Mouse (Mus musculus): Measurements from ENCODE around the gene Max. TPM values are rescaled to one million over a fixed set of nuclear protein-coding genes. Genes with fewer than 3 reads are reported as not detected.

Gene Max
- polyA plus RNA-seq (2015; fragmentation: Nextera tagmentation; extraction: Ambion mirVana), result 13.1 and 13.3 TPM in 2 replicates

DNA sequence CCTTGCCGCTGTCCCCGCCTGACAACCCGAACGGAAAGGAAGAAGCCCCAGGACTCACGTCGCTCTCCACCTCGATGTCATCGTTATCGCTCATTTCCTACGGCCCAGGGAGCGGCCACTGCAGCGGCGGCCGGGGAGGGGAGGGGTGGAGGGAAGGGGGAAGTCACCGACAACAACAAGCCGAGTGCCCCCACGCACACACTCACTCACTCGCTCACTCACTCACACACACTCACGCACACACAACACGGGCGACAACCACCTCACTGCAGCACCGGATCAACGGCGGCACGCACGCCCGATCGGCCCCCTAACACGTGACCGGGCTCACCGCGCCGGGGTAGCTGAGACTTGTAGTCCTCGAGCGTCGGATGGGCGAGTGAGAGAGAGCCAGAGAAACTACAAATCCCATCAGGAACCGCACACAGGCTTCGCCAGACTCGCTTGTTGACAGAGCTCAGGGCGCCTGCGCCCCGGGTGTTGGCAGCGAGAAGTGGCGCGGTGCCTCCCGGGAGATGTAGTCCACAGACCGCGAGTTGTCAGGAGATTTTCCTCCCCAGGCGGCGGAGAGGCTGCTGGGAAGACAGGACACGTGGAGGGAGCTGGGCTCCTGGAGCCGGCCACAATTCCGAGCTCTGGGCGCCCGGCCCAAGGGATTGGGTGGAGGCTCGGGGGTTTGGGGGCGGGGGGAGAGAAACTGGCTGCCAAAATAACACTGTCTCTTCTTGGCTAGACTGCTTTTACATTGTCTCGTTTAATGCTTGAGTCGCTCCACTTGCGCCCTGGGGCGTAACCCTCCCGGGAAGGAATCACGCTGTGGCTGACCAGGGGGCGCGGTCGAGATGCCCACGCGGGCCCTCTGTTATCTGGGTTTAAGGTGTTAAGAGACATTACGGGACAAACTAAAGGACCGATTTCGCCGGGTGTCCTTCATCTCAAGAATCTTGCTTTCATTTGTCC lies at the start of gene Max:
Gene Max, minus strand, starts transcription at position 270 of the 960 bp plus-strand sequence.
- Histone ChIP-seq H3K4me3 (peak within 1 kb of the TSS; percentile 97), H3K9ac (peak within 1 kb of the TSS; percentile 87), H3K36me3 (peaks cover 10% of the 10 kb centered on the region; the same call in 1 of the 2 replicates), H3K4me1 (peaks cover 16% of the 10 kb centered on the region; the same call in 1 of the 2 replicates), H3K27me3 (no peaks in the 10 kb centered on the region), H3K27ac (peak within 1 kb of the TSS; percentile 57), H3K9me3 (no peaks in the 10 kb centered on the region), H3K4me2 (peak within 1 kb of the TSS; percentile 77)
- WGBS, result under 1% methylated on average over 72 of the region's 73 CpGs
- ATAC-seq (ENCODE audit: borderline replicate concordance, extremely low read depth, low FRiP score, low TSS enrichment), result peak; percentile 99

DNA sequence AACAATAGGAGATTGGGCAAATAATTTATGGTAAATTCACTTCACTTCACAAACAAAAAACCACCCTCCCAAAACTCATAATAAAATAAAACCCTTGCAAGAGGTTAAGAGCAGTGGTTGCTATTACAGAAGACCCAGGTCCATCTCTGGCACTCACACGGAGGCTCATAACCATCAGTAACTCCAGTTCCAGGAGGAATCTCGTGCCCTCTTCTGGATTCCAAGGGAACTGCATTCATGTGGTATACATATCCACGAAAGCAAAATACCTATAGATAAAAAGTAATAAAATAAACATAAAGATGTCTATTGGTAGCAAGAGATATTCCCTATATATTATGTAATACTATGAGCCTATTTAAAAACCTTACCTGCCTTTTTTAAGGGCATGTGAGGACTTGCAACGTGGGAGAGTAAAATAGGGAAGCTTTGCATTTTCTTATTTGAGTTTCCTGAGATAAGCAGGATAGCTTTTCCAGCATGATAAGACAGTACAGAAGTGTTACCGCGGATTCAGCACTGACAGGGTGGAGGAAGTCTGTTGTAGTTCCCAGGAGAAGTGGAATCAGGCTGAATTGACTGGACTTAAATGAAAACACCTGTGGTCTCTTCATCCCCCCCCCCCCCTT lies 49.2 kb upstream of the Max start:
- no peaks in the 10 kb centered on the region for H3K36me3 ChIP-seq
- H3K9me3 ChIP-seq, result no peaks in the 10 kb centered on the region
- 46% methylated on average over 6 of the region's 6 CpGs for WGBS
- no peak overlapping the region for H3K4me2 ChIP-seq
- H3K4me1 ChIP-seq, result no peaks in the 10 kb centered on the region
- ATAC-seq (ENCODE audit: borderline replicate concordance, extremely low read depth, low FRiP score, low TSS enrichment), result no peak
- no peaks in the 10 kb centered on the region for H3K27me3 ChIP-seq
- no peak overlapping the region for H3K9ac ChIP-seq
- H3K27ac ChIP-seq, result no peak overlapping the region
- no peak overlapping the region for H3K4me3 ChIP-seq

DNA sequence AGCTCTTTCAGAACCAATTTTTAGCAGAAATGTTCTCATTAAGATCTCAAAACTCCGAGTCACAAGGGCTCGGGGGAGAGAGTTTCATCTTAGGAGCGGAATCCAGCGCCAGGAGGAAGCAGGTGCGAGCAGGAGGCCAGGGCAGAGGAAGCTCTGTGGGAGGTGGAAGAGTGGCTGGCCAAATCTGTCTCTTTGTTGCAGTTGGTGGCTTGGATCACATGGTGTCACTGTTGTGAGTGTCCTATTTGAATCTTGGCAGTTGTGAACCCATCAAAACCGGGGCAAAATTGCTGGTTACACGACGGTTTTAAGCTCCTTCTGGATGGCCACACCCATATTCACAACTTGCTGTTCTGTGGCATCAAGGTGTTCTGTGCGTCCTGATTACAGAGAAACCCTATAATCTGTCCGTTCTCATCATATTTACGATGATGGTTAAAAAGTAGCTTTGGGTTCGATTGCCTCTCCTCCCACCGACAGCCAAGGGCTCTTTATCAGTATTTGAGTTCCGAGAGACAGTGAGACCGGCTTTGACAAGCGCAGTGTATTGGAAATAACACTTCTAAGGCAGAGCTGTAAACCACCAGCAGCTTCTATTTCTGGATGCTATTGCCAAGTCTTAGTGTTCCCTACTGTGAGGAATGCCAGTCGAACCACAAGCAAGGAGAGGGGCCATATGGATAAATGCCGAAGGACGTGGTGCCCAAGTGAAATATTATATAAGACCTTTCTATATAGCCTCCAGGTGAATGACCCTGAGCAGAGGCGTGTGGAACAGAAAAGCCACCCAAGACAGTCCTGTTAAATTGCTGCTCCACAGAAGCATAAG lies 47.4 kb upstream of the Max start:
- Histone ChIP-seq H3K27ac (no peak overlapping the region), H3K4me1 (no peaks in the 10 kb centered on the region), H3K9me3 (no peaks in the 10 kb centered on the region), H3K4me3 (no peak overlapping the region), H3K36me3 (no peaks in the 10 kb centered on the region), H3K9ac (no peak overlapping the region), H3K4me2 (no peak overlapping the region), H3K27me3 (no peaks in the 10 kb centered on the region)
- WGBS, result 55% methylated on average over 20 of the region's 20 CpGs
- no peak for ATAC-seq (ENCODE audit: borderline replicate concordance, extremely low read depth, low FRiP score, low TSS enrichment)

DNA sequence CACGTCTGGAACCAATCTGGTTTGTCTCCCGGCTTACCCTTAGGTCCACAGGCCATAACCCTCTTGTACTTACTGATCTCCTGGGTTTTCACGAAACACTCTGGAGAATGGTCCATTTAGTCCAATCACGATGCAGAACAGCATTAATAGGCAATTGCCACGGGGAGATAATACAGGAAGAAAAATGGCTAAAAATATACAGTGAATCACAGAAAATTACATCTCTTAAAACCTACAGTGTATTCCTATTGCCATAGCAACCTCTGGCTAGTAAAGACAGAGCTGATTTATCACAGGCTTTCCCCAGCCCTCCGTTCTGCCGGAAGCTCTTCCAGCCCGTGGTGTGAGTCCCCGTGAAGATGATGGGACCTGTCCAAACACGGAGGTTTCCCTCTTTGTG lies 42.9 kb upstream of the Max start:
- H3K27me3 ChIP-seq, result no peaks in the 10 kb centered on the region
- no peaks in the 10 kb centered on the region for H3K36me3 ChIP-seq
- H3K27ac ChIP-seq, result no peak overlapping the region
- ATAC-seq (ENCODE audit: borderline replicate concordance, extremely low read depth, low FRiP score, low TSS enrichment), result no peak
- no peak overlapping the region for H3K9ac ChIP-seq
- no peaks in the 10 kb centered on the region for H3K9me3 ChIP-seq
- H3K4me2 ChIP-seq, result no peak overlapping the region
- 43% methylated on average over 10 of the region's 10 CpGs for WGBS
- H3K4me1 ChIP-seq, result peaks cover 8% of the 10 kb centered on the region; the same call in 1 of the 2 replicates
- no peak overlapping the region for H3K4me3 ChIP-seq

DNA sequence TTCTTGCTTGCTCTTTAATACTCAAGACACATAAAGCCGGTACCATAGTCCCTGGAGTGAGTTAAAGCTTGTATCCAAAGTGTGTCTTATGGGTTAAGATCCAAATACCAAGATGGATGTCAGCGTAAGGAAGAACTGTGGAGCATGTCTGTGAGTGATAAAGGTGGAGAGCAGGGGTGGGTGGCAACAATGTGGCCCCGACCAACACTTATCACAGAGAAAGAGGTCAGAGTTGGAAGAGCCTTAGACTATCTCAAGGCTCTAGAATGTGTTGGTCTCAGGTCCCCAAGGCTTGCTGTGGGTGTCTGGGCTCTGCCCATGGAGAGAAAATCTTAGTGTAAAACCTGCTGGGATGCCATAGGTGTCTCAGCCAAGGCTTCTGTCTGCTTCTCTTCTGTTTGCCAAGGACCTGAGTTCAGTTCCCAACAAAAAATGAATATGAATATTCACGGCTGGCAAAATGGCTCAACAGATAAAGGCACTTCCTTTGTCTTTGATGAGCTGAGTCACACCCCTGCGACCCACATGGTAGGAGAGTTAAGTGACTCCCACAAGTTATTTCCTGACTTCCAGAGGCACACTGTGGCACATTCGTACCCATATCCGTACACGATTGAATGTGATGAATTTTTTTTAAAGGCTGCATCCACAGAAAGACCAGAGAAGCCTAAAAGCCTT lies 40.7 kb upstream of the Max start:
- 79% methylated on average over 8 of the region's 8 CpGs for WGBS
- Histone ChIP-seq H3K9me3 (no peaks in the 10 kb centered on the region), H3K9ac (no peak overlapping the region), H3K36me3 (no peaks in the 10 kb centered on the region), H3K4me2 (no peak overlapping the region), H3K4me1 (peaks cover 8% of the 10 kb centered on the region; the same call in 1 of the 2 replicates), H3K27ac (no peak overlapping the region), H3K27me3 (no peaks in the 10 kb centered on the region), H3K4me3 (no peak overlapping the region)
- no peak for ATAC-seq (ENCODE audit: borderline replicate concordance, extremely low read depth, low FRiP score, low TSS enrichment)

DNA sequence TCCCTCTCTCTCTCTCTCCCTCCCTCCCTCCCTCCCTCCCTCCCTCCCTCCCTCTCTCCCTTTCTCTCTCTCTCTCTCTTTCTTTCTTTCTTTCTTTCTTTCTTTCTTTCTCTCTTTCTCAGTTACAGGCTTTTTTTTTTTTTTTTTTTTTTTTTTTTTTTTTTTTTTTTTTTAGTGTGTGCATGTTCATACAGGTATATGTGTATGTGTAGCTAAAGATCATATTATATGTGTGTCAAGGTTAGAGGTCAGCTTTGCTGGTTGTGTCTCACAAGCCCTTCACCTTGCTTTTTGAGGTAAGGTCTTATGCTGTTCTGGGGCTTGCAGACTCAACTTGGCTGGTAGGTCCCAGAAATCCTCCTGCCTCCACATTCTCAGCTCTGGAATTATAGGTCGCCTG lies 39.3 kb upstream of the Max start:
- no peaks in the 10 kb centered on the region for H3K36me3 ChIP-seq
- H3K4me3 ChIP-seq, result no peak overlapping the region
- H3K27ac ChIP-seq, result no peak overlapping the region
- no peak overlapping the region for H3K9ac ChIP-seq
- peaks cover 8% of the 10 kb centered on the region; the same call in 1 of the 2 replicates for H3K4me1 ChIP-seq
- H3K27me3 ChIP-seq, result no peaks in the 10 kb centered on the region
- ATAC-seq (ENCODE audit: borderline replicate concordance, extremely low read depth, low FRiP score, low TSS enrichment), result no peak
- 88% methylated on average over 1 of the region's 1 CpGs for WGBS
- H3K4me2 ChIP-seq, result no peak overlapping the region
- H3K9me3 ChIP-seq, result no peaks in the 10 kb centered on the region

DNA sequence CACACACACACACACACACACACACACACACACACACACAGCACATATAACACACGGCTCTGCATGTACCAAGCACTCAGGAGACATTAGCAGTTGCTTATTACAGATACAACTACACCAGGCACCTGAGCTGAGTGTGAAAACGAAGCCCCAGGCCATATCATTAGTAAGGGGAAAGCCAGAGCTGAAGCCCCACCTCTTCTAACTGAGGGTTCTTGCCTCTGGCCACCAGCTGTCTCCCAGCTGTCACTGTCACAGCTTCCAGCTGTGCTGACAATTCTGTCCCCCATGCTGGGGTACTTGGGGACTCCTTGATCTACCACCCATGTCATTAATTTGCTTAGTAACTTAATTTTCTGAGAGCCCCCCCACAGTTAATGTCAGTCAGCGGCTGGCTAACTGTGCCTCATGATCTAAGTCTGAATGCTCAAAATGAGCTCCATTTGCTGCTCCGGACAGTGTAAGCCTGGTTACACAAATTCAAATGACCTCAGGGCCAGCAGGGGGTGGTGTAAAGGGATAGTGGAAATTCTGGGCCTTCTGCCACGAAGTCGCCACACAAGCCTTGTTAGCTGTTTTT lies 38.8 kb upstream of the Max start:
- no peak overlapping the region for H3K4me2 ChIP-seq
- peaks cover 8% of the 10 kb centered on the region; the same call in 1 of the 2 replicates for H3K4me1 ChIP-seq
- no peak overlapping the region for H3K4me3 ChIP-seq
- H3K27me3 ChIP-seq, result no peaks in the 10 kb centered on the region
- peak; percentile 77; the same call in 1 of the 2 replicates for ATAC-seq (ENCODE audit: borderline replicate concordance, extremely low read depth, low FRiP score, low TSS enrichment)
- WGBS, result 16% methylated on average over 6 of the region's 6 CpGs
- no peaks in the 10 kb centered on the region for H3K36me3 ChIP-seq
- no peaks in the 10 kb centered on the region for H3K9me3 ChIP-seq
- no peak overlapping the region for H3K27ac ChIP-seq
- no peak overlapping the region for H3K9ac ChIP-seq

DNA sequence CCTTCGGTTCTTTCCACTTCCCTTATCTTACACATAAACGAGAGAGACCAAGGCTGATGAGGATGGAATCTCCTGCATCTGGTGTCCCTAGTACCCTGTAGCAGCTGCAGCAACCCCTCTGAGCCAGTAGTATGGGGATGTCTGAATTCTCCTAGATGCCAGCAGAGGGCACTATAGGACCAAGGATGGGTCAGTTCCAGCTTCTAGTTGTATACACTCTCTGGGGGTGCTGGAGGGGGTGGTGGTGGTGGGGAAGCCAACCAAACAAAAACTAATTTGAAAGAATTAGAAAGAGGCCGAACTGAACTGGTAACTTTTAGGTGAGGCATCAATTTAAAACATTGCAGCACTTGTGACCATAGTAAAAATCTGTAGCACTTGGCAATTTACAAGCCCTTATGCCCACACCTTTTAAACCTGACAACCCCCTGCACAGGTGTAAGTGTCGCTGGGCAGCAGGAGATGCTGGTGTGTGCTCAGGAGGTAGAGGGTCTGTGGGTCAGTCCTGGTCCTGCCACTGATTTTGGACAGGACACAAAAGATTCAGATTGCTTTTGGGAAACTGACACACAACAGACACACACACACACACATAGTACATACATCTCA lies 38.2 kb upstream of the Max start:
- Histone ChIP-seq H3K4me3 (no peak overlapping the region), H3K9ac (no peak overlapping the region), H3K4me1 (peaks cover 8% of the 10 kb centered on the region; the same call in 1 of the 2 replicates), H3K27me3 (no peaks in the 10 kb centered on the region), H3K9me3 (no peaks in the 10 kb centered on the region), H3K27ac (no peak overlapping the region), H3K36me3 (no peaks in the 10 kb centered on the region), H3K4me2 (no peak overlapping the region)
- ATAC-seq (ENCODE audit: borderline replicate concordance, extremely low read depth, low FRiP score, low TSS enrichment), result peak; percentile 83
- 8% methylated on average over 4 of the region's 4 CpGs for WGBS

DNA sequence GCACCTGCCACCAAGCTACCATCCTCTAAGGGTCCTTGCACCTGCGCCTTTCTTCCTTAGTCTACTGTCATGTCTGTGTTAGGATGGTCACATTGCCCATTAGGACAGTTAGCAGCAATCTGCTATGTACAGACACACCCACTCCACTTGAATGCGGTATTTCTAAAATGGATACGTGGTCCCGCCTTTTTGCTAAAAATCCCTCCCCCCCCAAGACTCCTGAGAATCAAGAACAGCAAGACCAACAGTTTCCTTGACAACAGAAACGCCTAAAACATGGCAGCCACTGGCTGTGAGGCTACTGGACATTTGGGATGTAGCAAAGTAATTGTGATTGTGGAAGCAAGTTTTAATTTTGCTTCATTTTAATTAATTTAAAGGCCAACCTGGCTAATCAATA lies 32.8 kb upstream of the Max start:
- Histone ChIP-seq H3K9me3 (no peaks in the 10 kb centered on the region), H3K27ac (no peak overlapping the region), H3K9ac (no peak overlapping the region), H3K4me3 (no peak overlapping the region), H3K27me3 (no peaks in the 10 kb centered on the region), H3K4me1 (no peaks in the 10 kb centered on the region), H3K4me2 (no peak overlapping the region), H3K36me3 (no peaks in the 10 kb centered on the region)
- no peak for ATAC-seq (ENCODE audit: borderline replicate concordance, extremely low read depth, low FRiP score, low TSS enrichment)
- 82% methylated on average over 5 of the region's 5 CpGs for WGBS

DNA sequence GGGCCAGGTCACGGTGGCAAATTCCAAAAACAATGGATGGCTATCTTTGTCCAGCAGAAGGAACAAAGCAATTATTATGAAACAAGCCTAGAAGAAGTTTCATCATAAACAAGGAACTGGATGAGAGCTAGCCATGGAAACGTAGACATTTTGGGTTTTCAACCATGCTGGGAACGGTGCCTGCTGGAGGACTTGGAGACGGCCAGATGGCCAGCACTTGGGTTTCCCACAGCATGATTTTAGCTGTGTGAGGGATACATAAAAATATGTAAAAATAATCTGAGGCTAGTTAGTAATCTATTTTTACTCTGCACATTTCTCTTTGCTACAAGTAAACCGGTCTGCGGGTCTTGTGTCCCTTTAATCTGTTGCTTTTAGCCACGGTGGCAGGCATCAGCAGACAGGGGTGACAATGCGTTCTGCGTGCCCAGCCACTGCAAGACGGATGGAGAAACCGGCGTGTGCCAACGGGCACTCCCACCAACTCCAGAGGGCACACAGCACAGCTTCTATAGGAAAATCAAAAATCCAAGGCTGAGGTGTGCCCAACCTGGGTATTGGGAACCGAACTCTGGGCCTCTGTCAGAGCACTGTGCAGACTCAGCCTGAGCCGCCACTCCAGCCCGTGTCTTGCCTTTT lies 31.0 kb upstream of the Max start:
- no peak overlapping the region for H3K4me2 ChIP-seq
- H3K27me3 ChIP-seq, result no peaks in the 10 kb centered on the region
- H3K9ac ChIP-seq, result no peak overlapping the region
- no peaks in the 10 kb centered on the region for H3K4me1 ChIP-seq
- no peaks in the 10 kb centered on the region for H3K9me3 ChIP-seq
- WGBS, result 88% methylated on average over 16 of the region's 16 CpGs
- H3K36me3 ChIP-seq, result no peaks in the 10 kb centered on the region
- H3K4me3 ChIP-seq, result no peak overlapping the region
- no peak for ATAC-seq (ENCODE audit: borderline replicate concordance, extremely low read depth, low FRiP score, low TSS enrichment)
- H3K27ac ChIP-seq, result no peak overlapping the region
